ENCODE assay signal across 16 mouse cellular contexts in the genomic region with DNA sequence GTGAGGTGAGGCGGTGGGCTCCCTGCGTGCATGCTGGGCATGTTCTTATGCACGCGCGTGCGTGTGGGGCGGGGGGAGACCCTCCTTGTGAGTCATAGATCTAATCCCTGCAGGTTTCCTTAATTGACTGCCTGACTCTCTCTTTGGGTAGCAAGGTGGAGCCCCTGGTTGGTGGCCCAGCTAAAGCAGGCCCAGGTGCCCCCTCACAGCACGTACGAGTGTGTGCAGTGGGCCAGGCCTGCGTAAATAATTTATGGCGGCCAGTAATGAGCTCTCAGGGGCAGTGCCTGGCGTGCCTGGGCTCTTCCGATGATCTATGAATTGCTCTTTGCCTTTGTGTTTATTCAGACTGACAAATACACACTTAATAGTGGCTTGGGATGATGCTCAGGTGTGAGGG.
DNase-seq lines count a peak whose midpoint lies in the region; ATAC-seq and TF ChIP-seq lines count a peak whose summit lies in the region.
"Had no signal": no experiment of that assay in that cellular context is flagged by ENCODE, and none has a peak within 500 bp of the region (broad histone marks: within the 10 kb centered on the region; RNA-seq: fewer than 3 reads in every experiment).

No protein-coding gene starts in this region.

- H3K36me3 ChIP-seq in forebrain, embryonic 10.5 days (replicated peaks) = no peaks in the 10 kb centered on the region
- H3K36me3 ChIP-seq in forebrain, embryonic 13.5 days (ENCODE audit: poor library complexity, severe bottlenecking) = no peaks in the 10 kb centered on the region
- no peaks in the 10 kb centered on the region for H3K36me3 ChIP-seq in forebrain, postnatal 0 days (ENCODE audit: insufficient read depth)
- H3K36me3 ChIP-seq in midbrain, embryonic 10.5 days = no peaks in the 10 kb centered on the region
- H3K36me3 ChIP-seq in neural tube, embryonic 13.5 days = no peaks in the 10 kb centered on the region
- no peaks in the 10 kb centered on the region for H3K36me3 ChIP-seq in kidney, adult 2 months (ENCODE audit: control insufficient read depth, insufficient read depth, low read length)
- H3K36me3 ChIP-seq: liver, embryonic 13.5 days had no signal

- no peaks in the 10 kb centered on the region for H3K27me3 ChIP-seq in forebrain, embryonic 10.5 days (ENCODE audit: poor library complexity, severe bottlenecking)
- H3K27me3 ChIP-seq in forebrain, embryonic 13.5 days = peaks cover 4% of the 10 kb centered on the region; the same call in 1 of the 2 replicates
- no peaks in the 10 kb centered on the region for H3K27me3 ChIP-seq in forebrain, postnatal 0 days (ENCODE audit: insufficient read depth, low read length)
- H3K27me3 ChIP-seq in midbrain, embryonic 10.5 days (ENCODE audit: low read depth, poor library complexity, severe bottlenecking) = no peaks in the 10 kb centered on the region
- H3K27me3 ChIP-seq in neural tube, embryonic 13.5 days = no peaks in the 10 kb centered on the region
- no peaks in the 10 kb centered on the region for H3K27me3 ChIP-seq in kidney, adult 2 months (replicated peaks; ENCODE audit: control insufficient read depth, insufficient read depth, low read length)
- H3K27me3 ChIP-seq: liver, embryonic 13.5 days had no signal

- ATAC-seq in forebrain, embryonic 13.5 days = no peak
- peak; percentile 29; the same call in 1 of the 2 replicates for ATAC-seq in forebrain, postnatal 0 days
- ATAC-seq in neural tube, embryonic 13.5 days (ENCODE audit: low read depth) = peak; percentile 68
- ATAC-seq: intestine, embryonic 16.5 days had no signal

- H3K9me3 ChIP-seq in forebrain, embryonic 10.5 days = no peaks in the 10 kb centered on the region
- H3K9me3 ChIP-seq in forebrain, embryonic 13.5 days (replicated peaks) = no peaks in the 10 kb centered on the region
- H3K9me3 ChIP-seq in forebrain, postnatal 0 days (ENCODE audit: low read length) = no peaks in the 10 kb centered on the region
- H3K9me3 ChIP-seq in midbrain, embryonic 10.5 days (replicated peaks) = no peaks in the 10 kb centered on the region
- no peaks in the 10 kb centered on the region for H3K9me3 ChIP-seq in neural tube, embryonic 13.5 days
- H3K9me3 ChIP-seq: liver, embryonic 13.5 days had no signal

- WGBS in forebrain, embryonic 10.5 days = 86% methylated on average over 13 of the region's 13 CpGs
- 47% methylated on average over 13 of the region's 13 CpGs for WGBS in forebrain, embryonic 13.5 days
- WGBS in forebrain, postnatal 0 days = 54% methylated on average over 13 of the region's 13 CpGs
- 88% methylated on average over 13 of the region's 13 CpGs for WGBS in midbrain, embryonic 10.5 days
- WGBS in neural tube, embryonic 13.5 days = 31% methylated on average over 13 of the region's 13 CpGs
- WGBS in kidney, adult 2 months = 80% methylated on average over 13 of the region's 13 CpGs

- H3K4me1 ChIP-seq in forebrain, embryonic 10.5 days = peaks cover 57% of the 10 kb centered on the region
- peaks cover 42% of the 10 kb centered on the region for H3K4me1 ChIP-seq in forebrain, embryonic 13.5 days
- H3K4me1 ChIP-seq in forebrain, postnatal 0 days (ENCODE audit: insufficient read depth) = peaks cover 3% of the 10 kb centered on the region; the same call in 1 of the 2 replicates
- H3K4me1 ChIP-seq in midbrain, embryonic 10.5 days = peaks cover 40% of the 10 kb centered on the region
- peaks cover 78% of the 10 kb centered on the region for H3K4me1 ChIP-seq in neural tube, embryonic 13.5 days (replicated peaks)
- H3K4me1 ChIP-seq in kidney, adult 2 months (ENCODE audit: control insufficient read depth, insufficient read depth, low read length) = no peaks in the 10 kb centered on the region

- TF ChIP-seq CTCF in forebrain, postnatal 0 days (IDR thresholded peaks at IDR 0.05; ENCODE audit: low read depth) = no peak
- TF ChIP-seq CTCF in kidney, adult 2 months (conservative IDR thresholded peaks at IDR 0.05; ENCODE audit: insufficient read depth, insufficient read length, low read depth, low read length) = no peak

- no peak overlapping the region for H3K9ac ChIP-seq in forebrain, embryonic 13.5 days
- H3K9ac ChIP-seq in forebrain, postnatal 0 days = no peak overlapping the region
- peak overlapping the region; percentile 49 for H3K9ac ChIP-seq in neural tube, embryonic 13.5 days
- H3K9ac ChIP-seq: liver, embryonic 13.5 days had no signal

- DNase-seq in forebrain, embryonic 10.5 days (ENCODE audit: extremely low spot score, low spot score) = no peak
- no peak for DNase-seq in forebrain, postnatal 0 days
- DNase-seq in midbrain, embryonic 10.5 days (ENCODE audit: low spot score) = no peak
- DNase-seq in natural killer cell, adult 2 months (ENCODE audit: low spot score in 2 of 2) = no peak
- no peak for DNase-seq in cerebellum, adult 11-12 months
- DNase-seq in kidney, adult 2 months = no peak
- DNase-seq: adrenal gland, postnatal 14 days; cerebellum, postnatal 10 days; gastrocnemius, postnatal 14 days; heart, postnatal 14 days; liver, embryonic 13.5 days; thymus, adult 2 months had no signal

- H3K4me3 ChIP-seq in forebrain, embryonic 10.5 days = no peak overlapping the region
- H3K4me3 ChIP-seq in forebrain, embryonic 13.5 days = no peak overlapping the region
- no peak overlapping the region for H3K4me3 ChIP-seq in forebrain, postnatal 0 days (ENCODE audit: low read depth, low read length)
- no peak overlapping the region for H3K4me3 ChIP-seq in midbrain, embryonic 10.5 days
- H3K4me3 ChIP-seq in neural tube, embryonic 13.5 days = no peak overlapping the region
- no peak overlapping the region for H3K4me3 ChIP-seq in kidney, adult 2 months (ENCODE audit: insufficient read depth, low read depth, low read length)
- H3K4me3 ChIP-seq: liver, embryonic 13.5 days had no signal

- H3K27ac ChIP-seq in forebrain, embryonic 10.5 days = peak overlapping the region; percentile 64; the same call in 1 of the 2 replicates
- no peak overlapping the region for H3K27ac ChIP-seq in forebrain, embryonic 13.5 days
- no peak overlapping the region for H3K27ac ChIP-seq in forebrain, postnatal 0 days (ENCODE audit: low read depth, low read length)
- peak overlapping the region; percentile 24 for H3K27ac ChIP-seq in midbrain, embryonic 10.5 days (replicated peaks)
- H3K27ac ChIP-seq in neural tube, embryonic 13.5 days (replicated peaks) = peak overlapping the region; percentile 90
- H3K27ac ChIP-seq in kidney, adult 2 months (ENCODE audit: insufficient read depth, low read depth, low read length) = no peak overlapping the region
- H3K27ac ChIP-seq: kidney, postnatal 0 days; liver, embryonic 13.5 days had no signal

- no peak for TF ChIP-seq POLR2A in kidney, adult 2 months (IDR thresholded peaks at IDR 0.05; ENCODE audit: low read depth, low read length)

- no peak overlapping the region for H3K4me2 ChIP-seq in forebrain, embryonic 13.5 days
- no peak overlapping the region for H3K4me2 ChIP-seq in forebrain, postnatal 0 days (ENCODE audit: low read depth)
- 0 out of 2 replicates have a peak overlapping the region, but pooled peaks have one; percentile 2 for H3K4me2 ChIP-seq in neural tube, embryonic 13.5 days
- H3K4me2 ChIP-seq: liver, embryonic 13.5 days had no signal

Comparison
In these comparisons a context has a peak if more than half of its experiments do, and no peak if none do; other contexts are left out.
1. H3K27ac ChIP-seq: peak in forebrain, embryonic 10.5 days (single experiment), midbrain, embryonic 10.5 days (single experiment) and neural tube, embryonic 13.5 days (single experiment); none in forebrain, embryonic 13.5 days (single experiment), forebrain, postnatal 0 days (single experiment) and kidney, adult 2 months (single experiment).